Mouse (Mus musculus) G1E-ER4 (cell line): Measurements from ENCODE around the gene Chrne. TPM values are rescaled to one million over a fixed set of nuclear protein-coding genes. Genes with fewer than 3 reads are reported as not detected.
A peak's percentile ranks its signal among the peaks of the same experiment; 100 is the strongest.

Source experiments
- GATA1 ChIP-seq: IDR thresholded peaks from one replicate; pipeline ENCODE4 v1.8.0; 2012; ENCODE audit warnings: low read length, inconsistent platforms
- polyA plus RNA-seq: library from polyadenylated mRNA; stranded (reverse); fragments of >175 nt; gene quantifications from 2 replicates; pipeline ENCODE4 v1.2.3, GENCODE M21; 2012

Gene Chrne
- polyA plus RNA-seq, 1 experiment: not detected

DNA sequence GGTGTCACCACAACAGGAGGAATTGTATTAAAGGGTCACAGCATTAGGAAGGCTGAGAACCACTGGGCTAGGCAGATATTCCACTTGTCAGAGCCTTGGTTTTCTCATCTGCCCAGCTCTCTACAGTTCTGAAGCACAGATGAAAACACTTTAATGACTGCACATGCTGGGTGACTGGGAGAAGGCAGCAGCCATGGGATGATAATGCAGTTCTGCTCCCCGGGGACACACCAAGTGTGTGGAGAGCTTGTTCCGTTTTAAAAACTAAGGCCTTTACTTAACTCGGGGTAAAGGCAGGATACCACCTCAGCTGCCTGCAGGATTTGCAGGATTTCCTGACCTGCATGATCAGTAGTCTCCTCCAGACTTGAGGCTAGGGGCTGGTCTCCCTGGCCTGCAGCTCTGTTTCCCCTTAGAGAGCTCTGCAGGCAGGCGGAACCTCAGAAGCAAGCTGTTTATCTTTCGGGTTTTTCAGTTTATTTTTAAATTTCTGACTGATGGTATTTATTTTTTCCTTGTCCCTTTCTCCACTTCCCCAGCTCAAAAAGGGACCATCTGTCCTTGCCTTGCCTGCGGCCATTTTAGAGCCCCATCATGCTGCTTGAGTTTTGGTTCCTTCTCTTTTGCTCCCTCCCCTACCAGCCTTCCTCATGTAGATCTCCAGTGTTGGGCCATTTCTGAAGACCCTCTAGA, 35.8 kb downstream of the Chrne start:
- no peak for TF ChIP-seq GATA1

DNA sequence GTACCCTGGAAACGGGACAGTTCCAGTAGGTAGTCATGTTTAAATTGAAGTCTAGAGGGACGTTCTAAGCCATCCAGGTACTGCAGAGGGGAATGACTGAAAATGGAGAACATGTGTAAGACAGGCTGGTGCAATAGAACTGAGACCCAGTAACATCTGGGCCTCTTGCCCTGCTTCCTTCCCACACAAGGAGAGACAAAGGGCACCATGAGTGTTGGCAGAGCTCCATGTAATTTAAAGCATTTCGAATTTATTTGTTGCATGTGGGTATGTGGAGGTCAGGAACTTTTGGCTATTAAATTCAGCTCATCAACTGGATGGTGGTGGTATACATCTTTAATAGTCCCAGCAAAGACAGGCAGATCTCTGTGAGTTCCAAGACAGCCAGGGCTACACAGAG, 36.8 kb downstream of the Chrne start:
- no peak for TF ChIP-seq GATA1

DNA sequence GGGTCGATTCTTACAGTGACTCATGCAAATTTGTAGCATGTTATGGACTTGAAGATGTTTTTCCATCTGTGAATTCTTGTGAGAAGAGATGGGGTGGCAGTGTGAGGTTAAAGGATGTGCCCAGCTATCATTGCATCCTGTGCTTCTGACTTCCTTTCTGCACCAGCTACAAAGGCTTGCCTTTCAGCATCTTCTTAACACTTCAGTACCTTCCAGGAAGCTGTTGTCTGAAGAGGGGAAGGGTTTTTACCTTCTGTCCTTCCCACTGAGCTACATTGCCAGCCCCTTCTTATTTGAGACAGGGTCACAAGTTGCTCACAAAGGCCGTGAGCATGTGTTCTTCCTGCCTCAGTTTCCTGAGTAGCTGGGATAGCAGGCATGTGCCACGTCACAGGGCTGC, 38.1 kb downstream of the Chrne start:
- no peak for TF ChIP-seq GATA1

DNA sequence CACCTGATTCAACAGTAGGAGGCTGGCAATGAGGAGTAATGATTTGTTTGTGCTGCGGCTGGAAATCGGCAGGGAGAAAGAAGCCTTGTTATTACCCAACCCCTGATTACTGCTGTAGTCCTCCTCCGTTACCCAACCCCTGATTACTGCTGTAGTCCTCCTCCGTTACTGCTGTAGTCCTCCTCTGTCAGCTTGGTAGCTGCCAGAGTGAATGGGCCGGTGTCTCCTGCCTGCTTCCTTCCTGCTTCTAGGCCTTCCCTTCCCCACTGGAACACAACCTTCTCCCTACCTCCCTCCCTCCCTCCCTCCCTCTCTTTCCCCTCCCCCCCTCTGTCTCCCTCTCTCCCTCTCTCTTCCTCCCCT, 38.7 kb downstream of the Chrne start:
- no peak for TF ChIP-seq GATA1

DNA sequence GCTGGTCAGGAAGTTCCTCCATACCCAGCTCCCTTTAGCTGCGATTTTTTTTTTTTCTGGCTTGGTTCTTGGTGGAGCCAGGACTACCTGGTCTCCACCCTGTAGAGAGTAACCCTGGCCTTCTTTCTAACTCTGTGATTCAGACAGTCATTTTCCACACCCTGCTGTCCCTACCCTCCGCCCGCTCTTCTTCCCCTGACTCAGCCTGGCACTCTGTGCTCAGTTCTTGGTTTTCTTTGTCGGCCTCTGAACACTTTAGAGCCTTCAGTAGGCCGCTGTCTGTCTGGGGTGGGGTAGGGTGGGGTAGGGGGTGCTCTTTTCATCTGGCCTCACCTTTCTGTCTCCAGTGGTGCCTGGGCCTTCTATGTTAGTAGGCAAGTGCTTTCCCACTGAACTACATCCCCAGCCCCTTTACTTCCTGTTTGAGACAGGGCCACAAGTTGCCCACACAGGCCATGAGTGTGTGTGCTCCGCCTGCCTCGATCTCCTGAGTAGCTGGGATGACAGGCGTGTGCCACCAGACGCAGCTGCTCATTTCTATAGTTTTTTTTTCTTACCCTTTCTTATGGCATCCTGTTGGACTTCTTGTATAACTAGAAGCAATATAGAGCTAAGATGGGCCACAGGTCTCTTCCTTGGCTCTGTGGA, 39.2 kb downstream of the Chrne start:
- no peak for TF ChIP-seq GATA1

DNA sequence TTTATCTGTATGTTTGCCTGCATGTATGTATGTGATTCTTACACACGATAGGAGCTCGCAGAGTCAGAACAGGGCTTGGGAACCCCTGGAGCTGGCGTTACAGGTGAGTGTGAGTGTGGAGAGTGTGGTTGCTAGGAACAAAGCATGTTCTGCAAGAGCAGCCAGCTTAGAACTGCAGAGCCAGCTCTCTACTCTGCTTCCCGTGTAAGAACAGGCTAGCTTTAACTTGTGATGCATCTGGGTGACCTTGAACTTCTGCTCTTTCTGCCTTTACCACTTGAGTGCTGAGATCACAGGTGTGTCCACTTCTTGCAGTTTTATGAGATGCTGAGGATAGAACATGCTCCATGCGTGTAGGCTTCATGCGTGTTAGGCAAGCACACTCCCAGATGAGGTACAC, 40.1 kb downstream of the Chrne start:
- TF ChIP-seq GATA1: no peak

DNA sequence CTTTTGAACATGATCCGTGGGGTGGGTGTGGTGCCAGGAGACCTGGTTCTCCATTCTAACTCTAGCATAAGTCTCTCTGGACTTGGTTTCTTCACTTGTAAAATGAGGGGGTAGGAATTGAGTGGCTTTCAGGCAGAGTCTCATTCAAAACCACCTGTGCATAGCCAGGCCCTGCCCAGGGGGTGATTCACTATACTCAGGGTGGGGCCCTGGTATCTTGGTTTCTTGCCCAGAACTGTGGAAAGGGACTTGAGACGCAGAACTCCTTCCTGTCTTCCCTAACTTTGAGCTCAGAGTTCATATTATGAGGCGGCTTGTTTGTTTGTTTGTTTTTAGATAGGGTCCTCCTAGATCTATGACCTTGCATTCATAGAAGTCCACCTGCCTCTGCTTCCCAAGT, 41.8 kb downstream of the Chrne start:
- no peak for TF ChIP-seq GATA1

DNA sequence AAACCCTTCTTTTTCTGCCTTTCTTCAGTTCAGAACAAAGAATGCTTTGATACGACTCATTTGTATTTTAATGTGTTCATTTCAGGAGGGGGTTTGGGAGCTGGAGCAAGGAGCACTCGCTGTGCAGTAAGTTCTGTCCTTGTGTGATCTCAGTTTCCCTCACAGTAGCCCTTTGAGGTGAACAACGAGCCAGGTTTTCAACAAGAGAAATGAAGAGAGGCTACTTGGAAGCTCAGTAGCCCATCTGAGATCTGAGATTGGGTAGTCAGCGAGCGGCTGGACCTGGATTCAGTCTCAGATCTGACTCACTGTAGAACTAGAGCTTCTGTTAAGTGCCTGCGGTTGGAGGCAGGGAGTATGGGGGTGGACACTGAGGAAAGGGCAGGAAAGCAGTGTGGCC, 45.1 kb downstream of the Chrne start:
- no peak for TF ChIP-seq GATA1

DNA sequence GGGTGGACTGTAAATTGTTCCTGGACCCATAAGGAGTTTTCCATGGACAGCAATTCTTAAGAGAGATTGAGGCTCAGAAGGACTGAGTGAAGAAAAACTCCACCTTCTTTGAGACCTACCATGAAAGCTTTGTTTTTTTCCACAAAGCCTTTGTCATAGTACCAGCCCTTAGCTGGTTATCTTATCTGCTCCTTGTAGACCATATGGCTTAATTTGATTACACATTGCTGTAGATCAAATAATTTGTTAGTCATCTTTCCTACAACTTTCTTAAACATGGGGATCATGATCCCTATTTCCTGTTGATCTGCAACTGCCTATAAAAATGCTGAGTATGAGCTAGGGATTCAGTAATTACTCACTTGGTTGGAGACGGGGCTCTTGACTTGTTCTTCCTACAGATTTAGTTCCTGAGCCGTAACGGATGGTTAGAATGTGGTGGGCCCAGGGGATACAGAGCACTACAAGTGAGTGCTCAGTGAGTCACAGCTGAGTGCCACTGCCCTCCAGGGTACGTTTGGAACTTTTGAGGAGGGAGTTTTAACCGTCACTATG, 46.6 kb downstream of the Chrne start:
- TF ChIP-seq GATA1: peak; percentile 73

DNA sequence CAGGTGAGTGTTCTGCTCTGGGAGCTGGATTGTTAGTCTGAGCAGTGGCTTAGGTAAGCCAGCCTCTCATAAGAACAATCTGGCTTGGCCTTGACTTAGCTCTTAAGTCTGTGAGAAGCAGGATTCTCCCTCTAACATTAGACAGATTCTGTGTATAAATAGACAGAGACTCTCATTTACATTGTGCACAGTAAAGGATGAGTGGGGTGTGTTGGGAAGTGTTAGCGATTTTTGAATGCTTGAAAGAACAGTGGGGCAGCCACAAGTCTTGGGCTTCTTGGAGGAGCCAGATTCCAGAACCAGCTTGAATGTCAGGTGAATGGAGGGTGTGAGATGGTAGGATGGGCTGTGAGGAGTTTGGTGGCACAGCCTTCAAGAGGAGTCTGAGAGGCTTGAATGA, 47.4 kb downstream of the Chrne start:
- TF ChIP-seq GATA1: no peak

DNA sequence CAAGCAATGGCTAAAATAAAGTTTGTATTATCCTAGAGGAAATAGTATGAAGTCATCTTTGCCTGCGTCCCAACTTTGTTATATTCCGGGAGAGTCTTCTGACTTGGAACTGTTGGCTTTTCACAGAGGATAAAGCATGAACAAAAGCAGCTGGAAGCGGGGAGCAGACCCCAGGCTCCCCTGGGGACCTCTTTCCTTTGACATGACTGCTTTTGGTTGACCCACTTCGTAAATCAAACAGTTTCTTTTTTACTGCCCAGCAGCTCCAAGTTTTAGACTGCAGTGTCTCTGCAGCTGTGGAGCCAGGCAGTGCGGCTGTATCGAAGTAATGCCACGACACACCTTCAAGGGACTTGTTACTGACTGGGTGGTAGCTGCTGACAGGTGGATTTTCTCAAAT, 52.4 kb downstream of the Chrne start:
- no peak for TF ChIP-seq GATA1

Other genes starting within 250 kb of the Chrne start
- gene Pelp1, start 209.2 kb downstream of the Chrne start, polyA plus RNA-seq: 97.1 and 115 TPM in 2 replicates
- 202 and 316 TPM in 2 replicates for gene Arrb2, start 186.6 kb downstream of the Chrne start, polyA plus RNA-seq
- 13.3 and 29.5 TPM in 2 replicates for gene Med11, start 167.3 kb downstream of the Chrne start, polyA plus RNA-seq
- not detected in 2 replicates for gene Zmynd15, start 159.8 kb downstream of the Chrne start, polyA plus RNA-seq
- not detected in 2 replicates for gene Cxcl16, start 159.2 kb downstream of the Chrne start, polyA plus RNA-seq
- gene Tm4sf5, start 114.0 kb downstream of the Chrne start, polyA plus RNA-seq: not detected in 2 replicates
- gene Vmo1, start 104.6 kb downstream of the Chrne start, polyA plus RNA-seq: not detected in 2 replicates
- gene Gltpd2, start 100.0 kb downstream of the Chrne start, polyA plus RNA-seq: not detected in 2 replicates
- 201 and 213 TPM in 2 replicates for gene Psmb6, start 93.8 kb downstream of the Chrne start, polyA plus RNA-seq
- gene Gm40193, start 86.3 kb downstream of the Chrne start, polyA plus RNA-seq: not detected in 2 replicates
- gene Pld2, start 79.2 kb downstream of the Chrne start, polyA plus RNA-seq: 0.02 and 0.04 TPM in 2 replicates
- 99.2 and 116 TPM in 2 replicates for gene Mink1, start 56.3 kb downstream of the Chrne start, polyA plus RNA-seq
- not detected in 2 replicates for gene 4930544D05Rik, start 3.4 kb downstream of the Chrne start, polyA plus RNA-seq
- 30.8 and 34.3 TPM in 2 replicates for gene Gp1ba, start 19.9 kb upstream of the Chrne start, polyA plus RNA-seq
- 82.3 and 110 TPM in 2 replicates for gene Rnf167, start 28.0 kb upstream of the Chrne start, polyA plus RNA-seq
- gene Slc25a11, start 28.3 kb upstream of the Chrne start, polyA plus RNA-seq: 98.8 and 132 TPM in 2 replicates
- gene Pfn1, start 35.4 kb upstream of the Chrne start, polyA plus RNA-seq: 4,535 and 5,925 TPM in 2 replicates
- 3.4 and 6.5 TPM in 2 replicates for gene Eno3, start 38.0 kb upstream of the Chrne start, polyA plus RNA-seq
- 207 and 222 TPM in 2 replicates for gene Spag7, start 50.2 kb upstream of the Chrne start, polyA plus RNA-seq
- 18.0 and 30.8 TPM in 2 replicates for gene Camta2, start 68.9 kb upstream of the Chrne start, polyA plus RNA-seq
- 0.17 and 0.21 TPM in 2 replicates for gene Inca1, start 80.9 kb upstream of the Chrne start, polyA plus RNA-seq
- gene Kif1c, start 81.3 kb upstream of the Chrne start, polyA plus RNA-seq: 32.5 and 39.5 TPM in 2 replicates
- gene Zfp3, start 145.0 kb upstream of the Chrne start, polyA plus RNA-seq: 2.6 and 3.6 TPM in 2 replicates
- not detected in 2 replicates for gene Scimp, start 193.4 kb upstream of the Chrne start, polyA plus RNA-seq
- gene Rabep1, start 225.6 kb upstream of the Chrne start, polyA plus RNA-seq: 19.5 and 24.2 TPM in 2 replicates